Mouse (Mus musculus): Measurements from ENCODE around the gene Slamf7.

The Slamf7 gene

GRCm38 (mm10) chr1:171610781-171611180 lies 42.1 kb downstream of the Slamf7 start:
- TF ChIP-seq GATA4 (IDR thresholded peaks at IDR 0.05; ENCODE audit: insufficient replicate concordance, low read length) = no peak

GRCm38 (mm10) chr1:171610026-171610425 lies 42.8 kb downstream of the Slamf7 start:
- no peak for TF ChIP-seq GATA4 (IDR thresholded peaks at IDR 0.05; ENCODE audit: insufficient replicate concordance, low read length)

- TF ChIP-seq GATA4 (IDR thresholded peaks at IDR 0.05; ENCODE audit: insufficient replicate concordance, low read length) = no peak
Observed at GRCm38 (mm10) chr1:171607176-171607575, 45.7 kb downstream of the Slamf7 start, which contains the start of gene Ly9. Gene Ly9 (minus strand): TSS chr1:171607410.

- no peak for TF ChIP-seq GATA4 (IDR thresholded peaks at IDR 0.05; ENCODE audit: insufficient replicate concordance, low read length)
Observed at GRCm38 (mm10) chr1:171606656-171607055, 46.2 kb downstream of the Slamf7 start.

GRCm38 (mm10) chr1:171604686-171605085 lies 48.1 kb downstream of the Slamf7 start:
- no peak for TF ChIP-seq GATA4 (IDR thresholded peaks at IDR 0.05; ENCODE audit: insufficient replicate concordance, low read length)

GRCm38 (mm10) chr1:171584584-171584983 lies 68.3 kb downstream of the Slamf7 start:
- no peak for TF ChIP-seq GATA4 (IDR thresholded peaks at IDR 0.05; ENCODE audit: insufficient replicate concordance, low read length)
